Mouse (Mus musculus) liver, embryonic 16.5 days (tissue): Measurements from ENCODE around the gene Slc17a5. TPM values are rescaled to one million over a fixed set of nuclear protein-coding genes. Genes with fewer than 3 reads are reported as not detected.

ENCODE experiments used
- ATAC-seq: fragments of 200-750 bp; cut with Nextera tagmentation; 2 replicates; pipeline ENCODE4 v1.8.0; 2017; ENCODE audit warnings: low read depth, mild to moderate bottlenecking, moderate number of reproducible peaks, moderate library complexity
- H3K27ac ChIP-seq: fragments of 300-500 bp; sonication (generic); 2 replicates; pipeline ENCODE4 v1.5.1; 2014; ENCODE audit warnings: mild to moderate bottlenecking, low read length
- H3K27me3 ChIP-seq: fragments of 300-500 bp; sonication (generic); 2 replicates; pipeline ENCODE4 v1.6.1; 2014; ENCODE audit warnings: low read depth, low read length, mixed read lengths; ENCODE audit not compliant: control insufficient read depth, insufficient read depth
- H3K36me3 ChIP-seq: fragments of 300-500 bp; sonication (generic); 2 replicates; pipeline ENCODE4 v1.6.1; 2014; ENCODE audit warnings: mild to moderate bottlenecking; ENCODE audit not compliant: control insufficient read depth, insufficient read depth
- H3K4me1 ChIP-seq: fragments of 300-500 bp; sonication (generic); 2 replicates; pipeline ENCODE4 v1.6.1; 2014; ENCODE audit warnings: low read depth, low read length, mixed read lengths; ENCODE audit not compliant: control insufficient read depth
- H3K4me2 ChIP-seq: fragments of 300-500 bp; sonication (generic); 2 replicates; pipeline ENCODE4 v1.6.1; 2014; ENCODE audit warnings: low read depth, low read length, mixed read lengths
- H3K4me3 ChIP-seq: fragments of 300-500 bp; sonication (generic); 2 replicates; pipeline ENCODE4 v1.5.1; 2014; ENCODE audit warnings: low read depth, mild to moderate bottlenecking, low read length
- H3K9ac ChIP-seq: fragments of 300-500 bp; sonication (generic); 2 replicates; pipeline ENCODE4 v1.6.1; 2014; ENCODE audit warnings: low read depth, low read length
- H3K9me3 ChIP-seq: fragments of 300-500 bp; sonication (generic); replicated peaks from 2 replicates; pipeline ENCODE4 v1.6.1; 2016; ENCODE audit warnings: low read length; ENCODE audit not compliant: control insufficient read depth
- WGBS: fragments of 180-500 bp; shearing (Covaris S2); extraction: QIAGEN DNeasy Blood & Tissue Kit; methylation state at CpG from one replicate; pipeline ENCODE4 v1.1.7; 2014; ENCODE audit not compliant: insufficient replicate concordance; 5-methylcytosine and 5-hydroxymethylcytosine counted together
- polyA plus RNA-seq: library from polyadenylated mRNA; unstranded; fragments of >200 nt; fragmentation: Nextera tagmentation; extraction: Ambion mirVana; gene quantifications from 2 replicates; pipeline ENCODE4 v1.2.1, GENCODE M21; 2015

Slc17a5 gene
- polyA plus RNA-seq, 1 experiment from 2014 or later = 5.8 TPM

DNA sequence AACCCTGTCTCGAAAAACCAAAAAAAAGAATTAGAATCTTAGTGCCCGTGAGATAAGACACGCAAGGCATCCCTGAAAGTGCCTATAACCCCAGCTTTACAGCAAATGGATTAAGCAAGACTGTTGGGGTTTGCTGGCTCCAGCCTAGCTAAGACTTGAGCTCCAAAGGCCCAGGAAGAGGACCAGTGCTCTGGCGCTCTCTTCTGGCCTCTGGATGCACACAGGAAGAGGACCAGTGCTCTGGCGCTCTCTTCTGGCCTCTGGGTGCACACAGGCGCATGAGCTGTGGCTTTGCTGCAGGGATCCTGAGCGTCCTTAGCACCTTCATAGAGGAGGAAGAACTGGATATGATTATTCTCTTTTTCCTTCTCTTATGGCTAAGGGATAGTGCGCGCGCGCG is 40.1 kb downstream of the Slc17a5 start:
- H3K4me2 ChIP-seq = no peak overlapping the region
- H3K9ac ChIP-seq = no peak overlapping the region
- H3K4me3 ChIP-seq = no peak overlapping the region
- H3K27me3 ChIP-seq = no peaks in the 10 kb centered on the region
- ATAC-seq = no peak
- no peak overlapping the region for H3K27ac ChIP-seq
- H3K36me3 ChIP-seq = no peaks in the 10 kb centered on the region
- H3K9me3 ChIP-seq = no peaks in the 10 kb centered on the region
- H3K4me1 ChIP-seq = no peaks in the 10 kb centered on the region
- WGBS = 88% methylated on average over 12 of the region's 12 CpGs

DNA sequence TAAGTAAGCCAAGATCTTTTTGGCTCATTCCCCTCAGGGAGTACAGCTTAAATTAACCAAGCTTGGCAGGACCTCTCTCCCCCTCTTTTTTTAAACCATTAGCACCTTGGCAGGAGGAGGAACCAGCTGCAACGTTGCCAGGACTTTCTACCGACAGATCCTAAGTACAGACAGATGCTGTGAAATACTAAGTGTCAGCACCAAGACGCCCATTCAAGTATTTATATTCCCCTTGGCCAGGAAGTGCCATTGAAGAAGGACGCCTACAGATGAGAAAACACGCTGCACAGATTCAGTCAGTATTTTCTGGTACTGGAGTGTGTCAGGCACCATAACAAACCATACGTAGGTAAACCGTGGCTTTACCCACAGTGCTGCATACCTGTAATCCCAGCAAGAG is 40.9 kb downstream of the Slc17a5 start:
- 71% methylated on average over 7 of the region's 7 CpGs for WGBS
- no peak overlapping the region for H3K4me3 ChIP-seq
- no peak for ATAC-seq
- H3K9ac ChIP-seq = no peak overlapping the region
- H3K36me3 ChIP-seq = no peaks in the 10 kb centered on the region
- H3K9me3 ChIP-seq = no peaks in the 10 kb centered on the region
- no peak overlapping the region for H3K27ac ChIP-seq
- no peaks in the 10 kb centered on the region for H3K27me3 ChIP-seq
- H3K4me1 ChIP-seq = no peaks in the 10 kb centered on the region
- H3K4me2 ChIP-seq = no peak overlapping the region

DNA sequence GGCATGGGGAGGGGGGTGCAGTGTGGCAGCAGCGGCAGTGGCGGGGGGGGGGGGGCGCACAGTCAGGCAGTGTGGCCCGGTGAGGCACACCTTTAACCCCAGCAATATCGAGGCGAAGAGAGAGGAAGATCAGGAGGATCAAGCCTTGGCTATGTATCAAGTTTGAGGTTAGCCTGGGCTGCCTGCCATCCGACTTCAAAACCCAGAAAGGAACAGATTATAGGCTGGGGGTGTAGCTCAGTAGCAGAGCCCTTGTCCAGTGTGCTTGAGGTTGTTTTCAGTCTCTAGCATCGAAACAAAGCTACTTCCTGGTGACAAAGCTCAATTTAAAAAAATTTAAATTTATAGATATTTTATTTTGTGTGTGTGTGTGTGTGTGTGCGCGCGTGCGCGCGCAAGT is 46.1 kb downstream of the Slc17a5 start:
- Histone ChIP-seq H3K4me3 (no peak overlapping the region), H3K9me3 (no peaks in the 10 kb centered on the region), H3K27me3 (no peaks in the 10 kb centered on the region), H3K27ac (no peak overlapping the region), H3K36me3 (no peaks in the 10 kb centered on the region), H3K9ac (no peak overlapping the region), H3K4me2 (no peak overlapping the region), H3K4me1 (no peaks in the 10 kb centered on the region)
- no peak for ATAC-seq
- WGBS = 83% methylated on average over 13 of the region's 14 CpGs

DNA sequence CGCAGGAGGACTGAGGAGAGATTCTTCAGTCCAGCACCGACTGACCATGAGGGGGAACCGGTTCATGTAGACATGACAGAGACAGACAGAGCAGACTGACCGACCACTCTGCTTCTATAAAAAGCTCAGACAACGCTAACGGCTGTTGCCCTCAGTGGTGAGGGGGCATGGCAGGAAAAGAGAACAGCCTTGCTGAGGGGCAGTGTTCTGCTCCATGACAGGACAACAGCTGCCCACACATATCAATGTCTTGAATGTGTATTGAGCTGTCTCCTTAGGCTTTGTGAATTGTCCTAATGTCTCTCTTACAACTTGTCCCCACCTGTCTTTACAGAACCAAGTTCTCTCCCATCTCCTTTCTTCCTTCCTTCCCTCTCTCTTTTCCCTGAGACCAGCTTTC is 49.4 kb downstream of the Slc17a5 start:
- H3K4me1 ChIP-seq = peaks cover 3% of the 10 kb centered on the region; the same call in 1 of the 2 replicates
- no peak overlapping the region for H3K4me2 ChIP-seq
- 26% methylated on average over 6 of the region's 6 CpGs for WGBS
- H3K4me3 ChIP-seq = no peak overlapping the region
- no peak overlapping the region for H3K9ac ChIP-seq
- ATAC-seq = no peak
- H3K36me3 ChIP-seq = no peaks in the 10 kb centered on the region
- H3K27ac ChIP-seq = no peak overlapping the region
- H3K9me3 ChIP-seq = no peaks in the 10 kb centered on the region
- H3K27me3 ChIP-seq = no peaks in the 10 kb centered on the region

GRCm38 (mm10) chr9:78537154-78537873 is 50.5 kb downstream of the Slc17a5 start:
- peaks cover 3% of the 10 kb centered on the region; the same call in 1 of the 2 replicates for H3K4me1 ChIP-seq
- H3K36me3 ChIP-seq = no peaks in the 10 kb centered on the region
- no peaks in the 10 kb centered on the region for H3K27me3 ChIP-seq
- H3K9ac ChIP-seq = no peak overlapping the region
- H3K4me3 ChIP-seq = no peak overlapping the region
- no peaks in the 10 kb centered on the region for H3K9me3 ChIP-seq
- no peak overlapping the region for H3K27ac ChIP-seq
- H3K4me2 ChIP-seq = no peak overlapping the region
- no peak for ATAC-seq
- WGBS = 76% methylated on average over 9 of the region's 9 CpGs

GRCm38 (mm10) chr9:78534606-78535005 is 53.2 kb downstream of the Slc17a5 start:
- H3K27me3 ChIP-seq = no peaks in the 10 kb centered on the region
- WGBS = 70% methylated on average over 7 of the region's 7 CpGs
- H3K4me3 ChIP-seq = no peak overlapping the region
- no peaks in the 10 kb centered on the region for H3K36me3 ChIP-seq
- H3K4me1 ChIP-seq = peaks cover 3% of the 10 kb centered on the region; the same call in 1 of the 2 replicates
- no peak overlapping the region for H3K9ac ChIP-seq
- H3K27ac ChIP-seq = no peak overlapping the region
- no peak overlapping the region for H3K4me2 ChIP-seq
- no peaks in the 10 kb centered on the region for H3K9me3 ChIP-seq
- ATAC-seq = no peak

GRCm38 (mm10) chr9:78533296-78533935 is 54.4 kb downstream of the Slc17a5 start:
- no peak overlapping the region for H3K9ac ChIP-seq
- peak overlapping the region; percentile 83 for H3K27ac ChIP-seq
- peak overlapping the region; percentile 19; the same call in 1 of the 2 replicates for H3K4me2 ChIP-seq

GRCm38 (mm10) chr9:78532341-78532819 is 55.5 kb downstream of the Slc17a5 start:
- Histone ChIP-seq H3K4me2 (peak overlapping the region; percentile 30), H3K4me1 (peaks cover 11% of the 10 kb centered on the region), H3K4me3 (no peak overlapping the region), H3K27me3 (no peaks in the 10 kb centered on the region), H3K27ac (peak overlapping the region; percentile 83), H3K9ac (no peak overlapping the region), H3K9me3 (no peaks in the 10 kb centered on the region), H3K36me3 (no peaks in the 10 kb centered on the region)
- peak; percentile 74 for ATAC-seq
- WGBS = 49% methylated on average over 9 of the region's 9 CpGs

More at GRCm38 (mm10) chr9:78533296-78533935, 54.4 kb downstream of the Slc17a5 start:
- Histone ChIP-seq H3K4me3 (no peak overlapping the region), H3K4me1 (peaks cover 3% of the 10 kb centered on the region; the same call in 1 of the 2 replicates), H3K27me3 (no peaks in the 10 kb centered on the region), H3K9me3 (no peaks in the 10 kb centered on the region), H3K36me3 (no peaks in the 10 kb centered on the region)
- WGBS = 44% methylated on average over 18 of the region's 18 CpGs
- peak; percentile 81 for ATAC-seq

DNA sequence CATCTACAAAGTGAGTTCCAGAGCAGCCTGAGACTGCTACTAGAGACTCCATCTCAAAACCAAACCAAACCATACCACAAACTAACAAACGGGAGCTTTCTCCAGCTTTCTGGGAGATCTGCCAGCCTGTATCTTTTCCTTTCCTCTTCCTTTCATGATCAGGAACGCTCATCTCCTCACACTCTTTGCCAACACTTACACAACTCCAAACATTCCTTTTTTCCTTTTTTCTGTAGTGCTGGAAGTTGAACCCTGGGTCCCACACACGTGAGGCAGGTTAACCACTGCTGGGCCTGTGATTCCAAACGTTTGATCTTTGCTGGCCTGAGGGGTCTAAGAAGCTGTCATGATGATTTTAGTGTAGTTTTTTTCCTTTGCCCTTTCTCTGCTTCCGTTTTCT is 56.0 kb downstream of the Slc17a5 start:
- Histone ChIP-seq H3K4me2 (no peak overlapping the region), H3K27me3 (no peaks in the 10 kb centered on the region), H3K36me3 (no peaks in the 10 kb centered on the region), H3K9ac (no peak overlapping the region), H3K9me3 (no peaks in the 10 kb centered on the region), H3K4me3 (no peak overlapping the region), H3K4me1 (peaks cover 12% of the 10 kb centered on the region), H3K27ac (peak overlapping the region; percentile 83)
- no peak for ATAC-seq
- WGBS = 31% methylated on average over 5 of the region's 5 CpGs
